18 mouse cellular contexts compared by ENCODE assay signal in genomic region chr5:135508284-135508683, GRCm38 (mm10). TPM values are rescaled to one million over a fixed set of nuclear protein-coding genes. Genes with fewer than 3 reads are reported as not detected.
DNase-seq lines count a peak whose midpoint lies in the region; ATAC-seq lines count a peak whose summit lies in the region.
"Had no signal": no experiment of that assay in that cellular context is flagged by ENCODE, and none has a peak within 500 bp of the region (broad histone marks: within the 10 kb centered on the region; RNA-seq: fewer than 3 reads in every experiment).

No protein-coding gene starts in this region.

- WGBS in hindbrain, embryonic 14.5 days = 71% methylated on average over 3 of the region's 3 CpGs
- WGBS in hindbrain, embryonic 11.5 days = 89% methylated on average over 3 of the region's 3 CpGs
- 58% methylated on average over 3 of the region's 3 CpGs for WGBS in lung, embryonic 15.5 days
- WGBS in hindbrain, embryonic 16.5 days = 67% methylated on average over 3 of the region's 3 CpGs

- no peak for ATAC-seq in hindbrain, embryonic 14.5 days (ENCODE audit: low FRiP score)
- ATAC-seq in hindbrain, embryonic 11.5 days (ENCODE audit: low FRiP score) = no peak
- no peak for ATAC-seq in lung, embryonic 15.5 days (ENCODE audit: borderline replicate concordance, extremely low read depth, low FRiP score, low TSS enrichment)
- no peak for ATAC-seq in hindbrain, embryonic 16.5 days
- ATAC-seq: midbrain, embryonic 16.5 days had no signal

- peak; percentile 29 for DNase-seq in hindbrain, embryonic 14.5 days (ENCODE audit: low spot score)
- DNase-seq in hindbrain, embryonic 11.5 days (ENCODE audit: low spot score) = no peak
- DNase-seq in lung, postnatal 25 days (ENCODE audit: low spot score) = no peak
- DNase-seq in brain, adult 2 months (ENCODE audit: low read depth, low spot score) = peak; percentile 58
- peak; percentile 56 for DNase-seq in right cerebral cortex, postnatal 14 days
- no peak for DNase-seq in gastrocnemius, adult 18-20 months (ENCODE audit: low spot score)

- no peaks in the 10 kb centered on the region for H3K9me3 ChIP-seq in hindbrain, embryonic 14.5 days (ENCODE audit: control insufficient read depth, low read length)
- H3K9me3 ChIP-seq in hindbrain, embryonic 11.5 days (ENCODE audit: control insufficient read depth, low read length) = no peaks in the 10 kb centered on the region
- H3K9me3 ChIP-seq in lung, embryonic 15.5 days = no peaks in the 10 kb centered on the region
- H3K9me3 ChIP-seq in hindbrain, embryonic 16.5 days (ENCODE audit: control insufficient read depth, low read length) = no peaks in the 10 kb centered on the region
- H3K9me3 ChIP-seq: embryonic facial prominence, embryonic 15.5 days; kidney, embryonic 15.5 days; liver, embryonic 15.5 days; neural tube, embryonic 13.5 days had no signal

- no peak overlapping the region for H3K9ac ChIP-seq in hindbrain, embryonic 14.5 days
- H3K9ac ChIP-seq in hindbrain, embryonic 11.5 days (ENCODE audit: low read depth, low read length) = no peak overlapping the region
- no peak overlapping the region for H3K9ac ChIP-seq in lung, embryonic 15.5 days
- H3K9ac ChIP-seq in hindbrain, embryonic 16.5 days (ENCODE audit: low read depth, low read length) = no peak overlapping the region
- H3K9ac ChIP-seq: embryonic facial prominence, embryonic 15.5 days; kidney, embryonic 15.5 days; liver, embryonic 15.5 days; neural tube, embryonic 13.5 days had no signal

- no peak overlapping the region for H3K4me2 ChIP-seq in hindbrain, embryonic 14.5 days (replicated peaks)
- H3K4me2 ChIP-seq in hindbrain, embryonic 11.5 days (replicated peaks; ENCODE audit: low read depth, low read length) = no peak overlapping the region
- H3K4me2 ChIP-seq in lung, embryonic 15.5 days = no peak overlapping the region
- H3K4me2 ChIP-seq in hindbrain, embryonic 16.5 days (ENCODE audit: low read length) = no peak overlapping the region
- H3K4me2 ChIP-seq: embryonic facial prominence, embryonic 15.5 days; heart, embryonic 11.5 days; kidney, embryonic 15.5 days; liver, embryonic 15.5 days; neural tube, embryonic 13.5 days had no signal

- no peak overlapping the region for H3K27ac ChIP-seq in hindbrain, embryonic 14.5 days
- no peak overlapping the region for H3K27ac ChIP-seq in hindbrain, embryonic 11.5 days (ENCODE audit: low read depth, low read length)
- peak overlapping the region; percentile 5; the same call in 1 of the 2 replicates for H3K27ac ChIP-seq in lung, embryonic 15.5 days
- H3K27ac ChIP-seq in hindbrain, embryonic 16.5 days (ENCODE audit: low read depth, low read length) = no peak overlapping the region
- H3K27ac ChIP-seq: embryonic facial prominence, embryonic 15.5 days; hindbrain, embryonic 10.5 days; left cerebral cortex, adult 2 months; liver, embryonic 15.5 days had no signal

- H3K27me3 ChIP-seq in hindbrain, embryonic 14.5 days (ENCODE audit: control insufficient read depth, insufficient read depth, low read length) = no peaks in the 10 kb centered on the region
- H3K27me3 ChIP-seq in hindbrain, embryonic 11.5 days (ENCODE audit: control insufficient read depth, insufficient read depth, low read length) = no peaks in the 10 kb centered on the region
- no peaks in the 10 kb centered on the region for H3K27me3 ChIP-seq in lung, embryonic 15.5 days
- H3K27me3 ChIP-seq in hindbrain, embryonic 16.5 days (replicated peaks; ENCODE audit: control insufficient read depth, insufficient read depth, low read length) = no peaks in the 10 kb centered on the region
- H3K27me3 ChIP-seq: CH12.LX; embryonic facial prominence, embryonic 15.5 days; kidney, embryonic 15.5 days; liver, embryonic 15.5 days; neural tube, embryonic 13.5 days had no signal

- H3K4me1 ChIP-seq in hindbrain, embryonic 14.5 days (replicated peaks; ENCODE audit: control insufficient read depth, insufficient read depth, low read length) = peaks cover 15% of the 10 kb centered on the region
- H3K4me1 ChIP-seq in hindbrain, embryonic 11.5 days (replicated peaks; ENCODE audit: control insufficient read depth, insufficient read depth, low read length) = no peaks in the 10 kb centered on the region
- peaks cover 19% of the 10 kb centered on the region for H3K4me1 ChIP-seq in lung, embryonic 15.5 days
- H3K4me1 ChIP-seq in hindbrain, embryonic 16.5 days (ENCODE audit: control insufficient read depth, insufficient read depth, low read depth, low read length) = peaks cover 5% of the 10 kb centered on the region
- H3K4me1 ChIP-seq: liver, embryonic 15.5 days had no signal

- H3K4me3 ChIP-seq in hindbrain, embryonic 14.5 days (replicated peaks; ENCODE audit: low read length) = no peak overlapping the region
- no peak overlapping the region for H3K4me3 ChIP-seq in hindbrain, embryonic 11.5 days (ENCODE audit: low read depth, low read length)
- H3K4me3 ChIP-seq in lung, embryonic 15.5 days = no peak overlapping the region
- H3K4me3 ChIP-seq in hindbrain, embryonic 16.5 days (ENCODE audit: low read length) = no peak overlapping the region
- H3K4me3 ChIP-seq: embryonic facial prominence, embryonic 15.5 days; hindbrain, embryonic 10.5 days; kidney, embryonic 15.5 days; left cerebral cortex, adult 2 months; liver, embryonic 15.5 days; neural tube, embryonic 13.5 days had no signal

- no peaks in the 10 kb centered on the region for H3K36me3 ChIP-seq in hindbrain, embryonic 14.5 days (replicated peaks; ENCODE audit: control insufficient read depth, insufficient read depth)
- no peaks in the 10 kb centered on the region for H3K36me3 ChIP-seq in hindbrain, embryonic 11.5 days (ENCODE audit: control insufficient read depth, insufficient read depth, low read length)
- no peaks in the 10 kb centered on the region for H3K36me3 ChIP-seq in lung, embryonic 15.5 days
- no peaks in the 10 kb centered on the region for H3K36me3 ChIP-seq in hindbrain, embryonic 16.5 days (ENCODE audit: control insufficient read depth, insufficient read depth, low read length)
- H3K36me3 ChIP-seq: embryonic facial prominence, embryonic 15.5 days; hindbrain, embryonic 10.5 days; liver, embryonic 15.5 days; neural tube, embryonic 13.5 days had no signal

RNA-seq across cellular contexts. Expression of gene Hip1, which starts 36.6 kb away (rescaled TPM):
- 48.4 and 49.4 TPM in 2 replicates for polyA plus RNA-seq in hindbrain, embryonic 14.5 days (2014; fragmentation: Nextera tagmentation; extraction: Ambion mirVana)
- 37.6 and 50.0 TPM in 2 replicates for polyA plus RNA-seq in hindbrain, embryonic 11.5 days (2014; fragmentation: Nextera tagmentation; extraction: Ambion mirVana)
- 30.6 and 33.7 TPM in 2 replicates for polyA plus RNA-seq in lung, embryonic 15.5 days (2015; fragmentation: Nextera tagmentation; extraction: Ambion mirVana)
- total RNA-seq in gastrocnemius, adult 18-20 months (2021) = 10 to 100 TPM; 17.3 TPM
- 35.3 and 44.6 TPM in 2 replicates for polyA plus RNA-seq in hindbrain, embryonic 16.5 days (2015; fragmentation: Nextera tagmentation; extraction: Ambion mirVana)

RNA-seq across cellular contexts. Expression of gene Ccl26, which starts 55.1 kb away (rescaled TPM):
- polyA plus RNA-seq in hindbrain, embryonic 14.5 days (2014; fragmentation: Nextera tagmentation; extraction: Ambion mirVana) = not detected in 2 replicates
- polyA plus RNA-seq in hindbrain, embryonic 11.5 days (2014; fragmentation: Nextera tagmentation; extraction: Ambion mirVana) = not detected in 2 replicates
- polyA plus RNA-seq in lung, embryonic 15.5 days (2015; fragmentation: Nextera tagmentation; extraction: Ambion mirVana) = not detected in 2 replicates
- total RNA-seq in gastrocnemius, adult 18-20 months (2021) = not detected
- not detected in 2 replicates for polyA plus RNA-seq in hindbrain, embryonic 16.5 days (2015; fragmentation: Nextera tagmentation; extraction: Ambion mirVana)
- total RNA-seq: CH12.LX; left cerebral cortex, adult 2 months had no signal
- polyA plus RNA-seq: embryonic facial prominence, embryonic 15.5 days; heart, embryonic 11.5 days; hindbrain, embryonic 10.5 days; kidney, embryonic 15.5 days; liver, embryonic 15.5 days; midbrain, embryonic 16.5 days; neural tube, embryonic 13.5 days; stomach, embryonic 16.5 days had no signal

Comparison
In these comparisons a context has a peak if more than half of its experiments do, and no peak if none do; other contexts are left out.
1. DNase-seq: peak in hindbrain, embryonic 14.5 days (single experiment), brain, adult 2 months (single experiment) and right cerebral cortex, postnatal 14 days (single experiment); none in hindbrain, embryonic 11.5 days (single experiment), lung, postnatal 25 days (single experiment) and gastrocnemius, adult 18-20 months (single experiment).